Mouse (Mus musculus) heart, postnatal 14 days (tissue): Measurements from ENCODE around the gene Atxn10. TPM values are rescaled to one million over a fixed set of nuclear protein-coding genes. Genes with fewer than 3 reads are reported as not detected.

Experiments used
- DNase-seq, 2 experiments: peaks; one replicate each; pipeline ENCODE4 v3.0.0; 2021 to 2022
- intact Hi-C: fragments of 180-260 bp; cut with DNase I; formaldehyde crosslinking; loops from one replicate; pipeline ENCODE4 v1.15.1; 2025
- total RNA-seq, 2 experiments: library from RNA; stranded (reverse); gene quantifications; 2 replicates each; pipeline ENCODE4 v1.2.3; 2021

Atxn10 gene
- total RNA-seq, 2 experiments from 2014 or later, result 79.3 to 80.6 TPM

DNA sequence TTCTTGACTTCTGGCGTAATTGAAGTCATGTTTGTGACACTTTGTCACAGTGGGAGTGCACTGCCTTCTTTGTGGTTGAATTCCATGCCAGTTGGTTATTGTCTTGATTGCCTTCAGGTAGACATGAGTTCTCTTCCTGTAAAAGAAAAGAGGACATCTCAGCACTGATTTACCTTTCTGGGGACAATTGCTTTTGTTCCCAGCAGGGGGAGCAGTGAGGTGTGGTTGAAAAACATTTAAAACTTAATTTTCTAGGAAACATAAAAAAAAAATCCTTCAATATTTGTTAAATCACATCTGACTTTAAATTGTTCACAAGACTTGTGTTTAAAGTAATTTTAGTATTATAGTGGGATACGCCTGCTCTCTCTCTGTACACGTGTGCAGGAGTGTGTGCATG is 52.7 kb downstream of the Atxn10 start:
- DNase-seq, result no peak
- intact Hi-C loops, result no loop called here

GRCm38 (mm10) chr15:85389915-85390314 is 53.9 kb downstream of the Atxn10 start:
- intact Hi-C loops, result no loop called here

GRCm38 (mm10) chr15:85395360-85395759 is 59.3 kb downstream of the Atxn10 start:
- no peak for DNase-seq
- intact Hi-C loops, result no loop called here

More at GRCm38 (mm10) chr15:85389915-85390314, 53.9 kb downstream of the Atxn10 start:
- no peak for DNase-seq

DNA sequence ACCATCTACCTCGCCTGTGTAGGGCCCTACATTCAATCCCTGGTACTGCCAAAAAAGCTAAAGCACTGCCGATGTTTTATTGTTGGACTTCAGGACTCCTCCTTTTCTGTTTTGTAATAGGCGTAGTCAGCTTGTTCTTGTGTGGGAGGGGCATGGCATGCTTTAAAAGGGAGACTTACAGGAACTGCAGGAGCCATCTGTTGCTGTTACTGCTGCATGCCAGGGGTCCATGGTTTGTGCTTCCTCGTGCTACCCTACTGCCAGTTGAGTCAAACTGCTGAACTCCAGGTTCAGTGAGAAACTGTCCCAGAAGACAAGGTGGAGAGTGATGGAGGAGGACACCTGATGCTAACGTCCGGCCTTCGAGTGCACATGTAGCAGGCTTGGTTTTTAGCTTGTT is 65.9 kb downstream of the Atxn10 start:
- no peak for DNase-seq

GRCm38 (mm10) chr15:85403256-85403731 is 67.2 kb downstream of the Atxn10 start:
- intact Hi-C loops, result no loop called here
- peak; percentile 21 to 48 for DNase-seq

More for the DNA sequence above, 65.9 kb downstream of the Atxn10 start:
- intact Hi-C loops, result no loop called here

DNA sequence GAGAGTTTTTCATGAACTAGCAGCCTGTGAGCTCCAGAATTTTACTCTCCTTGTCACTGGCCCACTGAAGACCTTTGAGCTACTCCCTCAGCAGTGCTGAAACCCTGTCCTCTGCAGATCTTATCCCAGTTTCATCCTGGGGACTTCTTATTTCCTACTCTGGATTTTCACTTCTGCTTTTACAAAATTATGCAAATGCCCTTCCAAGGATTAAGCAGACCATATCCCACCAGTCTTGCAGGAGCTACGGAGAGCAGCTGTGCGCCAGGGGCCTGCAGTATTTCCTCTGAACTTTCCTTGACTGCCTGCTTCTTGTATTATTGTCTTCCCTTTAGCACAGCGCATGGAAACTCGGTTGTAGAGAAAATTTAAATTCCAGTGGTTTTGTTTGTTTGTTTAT is 68.7 kb downstream of the Atxn10 start:
- intact Hi-C loops, result no loop called here
- no peak for DNase-seq

DNA sequence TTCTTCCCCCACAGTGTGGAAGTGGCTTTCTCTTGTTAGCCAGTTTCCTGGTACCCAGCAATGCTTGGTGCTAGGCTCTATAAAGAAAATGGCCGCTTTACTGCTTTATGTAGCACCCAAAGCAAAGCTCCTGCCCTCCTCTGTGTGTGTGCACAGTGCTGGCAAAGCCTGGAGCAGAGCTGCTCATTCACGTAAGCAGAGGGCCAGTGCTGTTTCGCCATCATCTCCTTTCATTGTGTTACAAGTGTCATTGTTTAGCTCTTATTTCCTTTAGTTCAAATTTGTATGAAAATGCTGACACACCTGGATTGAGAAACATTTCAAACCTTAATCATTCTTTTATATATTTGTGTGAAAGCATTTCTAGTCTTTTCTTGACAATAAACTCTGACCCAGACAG is 69.5 kb downstream of the Atxn10 start:
- no peak for DNase-seq
- intact Hi-C loops, result no loop called here

GRCm38 (mm10) chr15:85406846-85407245 is 70.8 kb downstream of the Atxn10 start:
- no peak for DNase-seq
- intact Hi-C loops, result no loop called here

DNA sequence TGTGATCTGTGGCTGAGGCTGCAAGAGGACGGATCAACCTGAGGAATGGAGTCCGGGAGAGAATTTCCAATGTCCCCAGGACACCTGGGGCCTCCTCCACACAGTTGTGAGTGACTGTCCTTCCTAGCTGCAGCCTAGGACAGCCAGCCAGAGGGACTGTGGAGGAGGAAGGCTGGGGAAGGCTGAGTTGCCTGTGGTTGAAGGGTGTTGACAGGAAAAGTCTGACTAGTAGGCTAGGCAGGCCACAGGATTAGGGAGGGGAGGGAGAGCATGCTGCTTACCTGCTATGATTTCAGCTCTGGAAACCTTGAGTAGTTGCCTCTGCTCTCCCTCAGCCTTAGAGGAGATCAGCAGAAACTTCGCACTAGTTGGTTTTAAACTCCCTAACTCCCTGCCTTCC is 71.3 kb downstream of the Atxn10 start:
- intact Hi-C loops, result no loop called here
- no peak for DNase-seq

DNA sequence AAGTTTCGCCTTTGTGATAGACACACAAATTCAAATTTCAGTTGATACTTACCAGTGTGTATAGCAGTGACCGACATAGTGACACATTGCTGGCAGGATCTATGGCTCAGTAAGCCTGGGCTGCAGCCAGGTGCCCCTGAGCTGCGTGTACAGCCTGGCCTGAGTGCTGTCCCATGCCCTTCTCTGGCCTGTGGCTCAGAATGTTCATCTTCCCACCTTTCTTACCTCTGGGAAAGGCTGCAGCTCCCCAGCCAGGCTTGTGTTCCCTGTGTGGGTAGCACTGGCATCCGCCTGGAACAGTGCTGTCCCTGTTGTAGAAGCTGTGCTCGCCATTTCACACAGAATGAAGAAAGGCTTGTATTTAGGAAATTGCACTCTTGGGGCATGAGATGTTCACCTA is 72.7 kb downstream of the Atxn10 start:
- DNase-seq, result no peak
- intact Hi-C loops, result no loop called here

DNA sequence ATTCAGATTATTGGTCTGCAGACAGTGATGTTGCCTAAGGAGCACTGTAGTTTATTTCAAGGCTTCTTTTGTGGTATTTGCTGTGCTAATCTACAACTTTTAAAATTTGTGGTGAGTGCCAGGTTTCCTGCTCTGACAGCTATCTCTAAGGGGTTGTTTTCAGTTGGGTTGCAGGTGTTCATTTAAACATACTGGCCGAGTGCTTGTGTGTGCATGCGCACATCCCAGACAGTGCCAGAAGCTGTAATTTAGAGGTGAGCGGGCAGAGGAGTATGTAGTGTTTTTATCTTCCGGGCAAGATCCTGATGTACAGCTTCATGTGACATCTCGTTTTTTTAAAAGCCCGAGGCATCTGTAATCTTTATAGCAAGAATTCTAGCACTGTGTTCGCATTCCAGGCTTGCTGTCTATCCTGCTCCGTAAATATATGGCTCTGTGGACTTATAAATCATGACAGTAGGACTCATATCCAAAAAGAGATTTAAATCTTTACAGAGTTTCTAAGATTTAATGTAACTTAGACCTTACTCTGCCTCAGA is 73.3 kb downstream of the Atxn10 start:
- DNase-seq, result no peak
- intact Hi-C loops, result no loop called here

DNA sequence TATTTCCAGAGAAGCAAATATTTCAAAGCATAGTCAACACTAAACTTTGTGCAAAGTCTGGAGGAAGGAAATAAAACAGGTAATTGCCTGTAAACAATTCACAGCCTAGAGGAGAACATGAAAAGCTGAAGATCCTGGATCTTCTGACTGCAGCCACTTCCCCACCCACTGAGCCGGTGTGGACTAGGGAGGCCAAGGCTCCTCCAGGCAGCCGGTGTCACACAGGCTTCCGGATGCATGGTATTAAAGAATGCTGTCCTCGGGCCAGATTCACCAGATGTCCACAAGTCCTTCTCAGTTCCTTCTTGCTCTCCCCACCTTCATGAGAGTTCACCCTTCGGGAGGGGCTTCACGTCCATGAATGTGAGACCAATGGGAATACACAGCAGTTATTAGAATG is 73.8 kb downstream of the Atxn10 start:
- intact Hi-C loops, result no loop called here
- no peak for DNase-seq

DNA sequence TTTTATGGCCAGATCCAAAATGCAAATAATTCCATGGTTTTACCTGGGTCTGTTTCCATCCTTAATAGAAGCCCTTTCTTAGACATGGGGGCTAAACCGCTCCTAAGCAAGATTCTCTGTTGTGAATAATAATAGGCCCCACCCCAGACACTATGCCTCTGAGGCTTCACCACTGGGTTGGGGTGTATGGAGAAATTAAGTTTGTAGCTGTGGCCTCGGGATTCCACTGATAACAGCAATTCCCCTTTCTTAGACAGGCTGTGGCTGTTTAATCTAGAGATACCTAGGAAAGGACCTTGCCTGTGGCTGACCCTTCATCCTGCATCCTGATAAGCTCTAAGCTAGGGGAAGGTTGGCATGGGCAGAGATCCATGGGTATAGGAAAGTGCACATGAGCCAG is 78.6 kb downstream of the Atxn10 start:
- no peak for DNase-seq
- intact Hi-C loops, result no loop called here

- no peak for DNase-seq
- intact Hi-C loops, result no loop called here
Observed at GRCm38 (mm10) chr15:85420686-85421085, 84.6 kb downstream of the Atxn10 start.

GRCm38 (mm10) chr15:85424197-85424596 is 88.2 kb downstream of the Atxn10 start:
- intact Hi-C loops, result no loop called here
- DNase-seq, result peak in 1 of 2 experiments; percentile 7

GRCm38 (mm10) chr15:85428140-85428539 is 92.1 kb downstream of the Atxn10 start:
- DNase-seq, result no peak
- intact Hi-C loops, result no loop called here

- DNase-seq, result no peak
- intact Hi-C loops, result no loop called here
Observed at GRCm38 (mm10) chr15:85442568-85442967, 106.5 kb downstream of the Atxn10 start.

GRCm38 (mm10) chr15:85446652-85447051 is 110.6 kb downstream of the Atxn10 start:
- DNase-seq, result no peak
- intact Hi-C loops, result no loop called here

- intact Hi-C loops, result no loop called here
- DNase-seq, result no peak
Observed at GRCm38 (mm10) chr15:85456891-85457290, 120.8 kb downstream of the Atxn10 start.

GRCm38 (mm10) chr15:85457838-85458237 is 121.8 kb downstream of the Atxn10 start:
- intact Hi-C loops, result no loop called here
- DNase-seq, result no peak

- no peak for DNase-seq
- intact Hi-C loops, result no loop called here
Observed at GRCm38 (mm10) chr15:85458631-85459082, 122.6 kb downstream of the Atxn10 start.

GRCm38 (mm10) chr15:85461541-85461940 is 125.5 kb downstream of the Atxn10 start:
- intact Hi-C loops, result no loop called here
- DNase-seq, result peak in 1 of 2 experiments; percentile 26

DNA sequence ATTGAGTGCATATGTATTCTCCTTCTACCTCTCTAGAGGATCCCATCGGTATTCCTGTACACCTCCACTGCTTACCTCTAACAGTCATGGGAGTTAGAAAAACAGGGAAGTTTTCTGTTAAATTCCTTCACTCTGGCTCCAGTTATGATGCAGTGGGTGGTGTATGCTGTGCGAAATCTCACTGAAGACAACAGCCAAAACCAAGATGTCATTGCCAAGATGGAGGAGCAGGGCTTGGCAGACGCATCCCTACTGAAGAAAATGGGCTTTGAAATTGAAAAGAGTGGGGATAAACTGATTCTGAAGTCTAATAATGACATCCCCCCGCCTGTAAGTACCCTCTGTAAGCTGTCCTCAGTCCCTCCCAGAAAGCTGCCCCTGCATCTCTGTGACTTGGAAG is 126.1 kb downstream of the Atxn10 start:
- intact Hi-C loops, result no loop called here
- DNase-seq, result peak in 1 of 2 experiments; percentile 32
